Mouse (Mus musculus) heart, embryonic 11.5 days (tissue): ENCODE measurements around the gene Cish. TPM values are rescaled to one million over a fixed set of nuclear protein-coding genes. Genes with fewer than 3 reads are reported as not detected.
A peak's percentile ranks its signal among the peaks of the same experiment; 100 is the strongest.

ENCODE experiments used
- ATAC-seq: fragments of 200-750 bp; cut with Nextera tagmentation; replicated peaks from 2 replicates; pipeline ENCODE4 v1.8.0; 2017; ENCODE audit warnings: moderate library complexity; ENCODE audit not compliant: insufficient number of reproducible peaks, low FRiP score, low TSS enrichment
- H3K27ac ChIP-seq: fragments of 300-500 bp; sonication (generic); 2 replicates; pipeline ENCODE4 v1.5.1; 2014; ENCODE audit warnings: mild to moderate bottlenecking, low read depth, low read length
- H3K27me3 ChIP-seq: fragments of 300-500 bp; sonication (generic); 2 replicates; pipeline ENCODE4 v1.6.1; 2014; ENCODE audit warnings: mild to moderate bottlenecking, low read length, mixed read lengths; ENCODE audit not compliant: control insufficient read depth, insufficient read depth
- H3K36me3 ChIP-seq: fragments of 300-500 bp; sonication (generic); 2 replicates; pipeline ENCODE4 v1.6.1; 2014; ENCODE audit warnings: mild to moderate bottlenecking, low read length, moderate library complexity, mixed read lengths; ENCODE audit not compliant: control insufficient read depth, insufficient read depth
- H3K4me1 ChIP-seq: fragments of 300-500 bp; sonication (generic); 2 replicates; pipeline ENCODE4 v1.6.1; 2014; ENCODE audit warnings: low read length; ENCODE audit not compliant: control insufficient read depth, insufficient read depth
- H3K4me2 ChIP-seq: fragments of 300-500 bp; sonication (generic); 2 replicates; pipeline ENCODE4 v1.6.1; 2014; ENCODE audit warnings: mild to moderate bottlenecking, moderate library complexity
- H3K4me3 ChIP-seq: fragments of 300-500 bp; sonication (generic); 2 replicates; pipeline ENCODE4 v1.5.1; 2014; ENCODE audit warnings: low read depth, low read length
- H3K9ac ChIP-seq: fragments of 300-500 bp; sonication (generic); 2 replicates; pipeline ENCODE4 v1.6.1; 2014; ENCODE audit warnings: mild to moderate bottlenecking, low read depth, low read length, moderate library complexity
- H3K9me3 ChIP-seq: fragments of 300-500 bp; sonication (generic); replicated peaks from 2 replicates; pipeline ENCODE4 v1.6.1; 2016; ENCODE audit warnings: low read length; ENCODE audit not compliant: control insufficient read depth
- WGBS: fragments of 180-500 bp; shearing (Covaris S2); extraction: QIAGEN DNeasy Blood & Tissue Kit; methylation state at CpG from one replicate; pipeline ENCODE4 v1.1.7; 2014; ENCODE audit not compliant: insufficient replicate concordance; 5-methylcytosine and 5-hydroxymethylcytosine counted together
- polyA plus RNA-seq: library from polyadenylated mRNA; unstranded; fragments of >200 nt; fragmentation: Nextera tagmentation; extraction: Ambion mirVana; gene quantifications from 2 replicates; pipeline ENCODE4 v1.2.1, GENCODE M21; 2014

Cish gene
- polyA plus RNA-seq, 1 experiment from 2014 or later = 7.7 TPM

- H3K9ac ChIP-seq = no peak overlapping the region
- peaks cover 5% of the 10 kb centered on the region for H3K27me3 ChIP-seq
- ATAC-seq = no peak
- peaks cover 5% of the 10 kb centered on the region; the same call in 1 of the 2 replicates for H3K36me3 ChIP-seq
- H3K9me3 ChIP-seq = no peaks in the 10 kb centered on the region
- H3K4me3 ChIP-seq = no peak overlapping the region
- no peaks in the 10 kb centered on the region; the same call in 1 of the 2 replicates for H3K4me1 ChIP-seq
- H3K4me2 ChIP-seq = no peak overlapping the region
- WGBS = 75% methylated on average over 6 of the region's 6 CpGs
- H3K27ac ChIP-seq = no peak overlapping the region
Observed at GRCm38 (mm10) chr9:107336386-107336785, 40.6 kb downstream of the Cish start.

- Histone ChIP-seq H3K4me1 (no peaks in the 10 kb centered on the region; the same call in 1 of the 2 replicates), H3K27ac (peak within 1 kb of the TSS; percentile 2; the same call in 1 of the 2 replicates), H3K9me3 (no peaks in the 10 kb centered on the region), H3K36me3 (no peaks in the 10 kb centered on the region), H3K4me2 (peak within 1 kb of the TSS; percentile 85), H3K27me3 (peaks cover 14% of the 10 kb centered on the region), H3K9ac (peak within 1 kb of the TSS; percentile 68), H3K4me3 (peak within 1 kb of the TSS; percentile 61)
- 5% methylated on average over 30 of the region's 30 CpGs for WGBS
- peak; percentile 68 for ATAC-seq
Observed at GRCm38 (mm10) chr9:107338172-107338883, 42.5 kb downstream of the Cish start, which contains the start of gene Hemk1. Gene Hemk1 (minus strand): TSS chr9:107338350.

- H3K9ac ChIP-seq = peak within 1 kb of the TSS; percentile 70
- H3K36me3 ChIP-seq = no peaks in the 10 kb centered on the region
- no peaks in the 10 kb centered on the region for H3K9me3 ChIP-seq
- ATAC-seq = peak; percentile 89
- H3K27me3 ChIP-seq = peaks cover 16% of the 10 kb centered on the region
- H3K27ac ChIP-seq = no peak within 1 kb of the TSS
- peak within 1 kb of the TSS; percentile 70 for H3K4me3 ChIP-seq
- WGBS = under 1% methylated on average over 34 of the region's 34 CpGs
- H3K4me2 ChIP-seq = peak within 1 kb of the TSS; percentile 90
- H3K4me1 ChIP-seq = no peaks in the 10 kb centered on the region; the same call in 1 of the 2 replicates
Observed at GRCm38 (mm10) chr9:107340267-107340859, 44.5 kb downstream of the Cish start, which contains the start of gene 6430571L13Rik. Gene 6430571L13Rik (plus strand): TSS chr9:107340602.

- Histone ChIP-seq H3K9me3 (no peaks in the 10 kb centered on the region), H3K36me3 (no peaks in the 10 kb centered on the region), H3K4me2 (peak overlapping the region; percentile 90), H3K9ac (peak overlapping the region; percentile 70), H3K4me1 (no peaks in the 10 kb centered on the region; the same call in 1 of the 2 replicates), H3K4me3 (peak overlapping the region; percentile 70), H3K27me3 (peaks cover 16% of the 10 kb centered on the region), H3K27ac (no peak overlapping the region)
- WGBS = 50% methylated on average over 12 of the region's 12 CpGs
- no peak for ATAC-seq
Observed at GRCm38 (mm10) chr9:107340911-107341645, 45.3 kb downstream of the Cish start.

GRCm38 (mm10) chr9:107342201-107342709 is 46.4 kb downstream of the Cish start:
- no peak overlapping the region for H3K4me2 ChIP-seq

GRCm38 (mm10) chr9:107343146-107343943 is 47.5 kb downstream of the Cish start:
- Histone ChIP-seq H3K9ac (no peak overlapping the region; the same call in 1 of the 2 replicates), H3K9me3 (no peaks in the 10 kb centered on the region), H3K36me3 (no peaks in the 10 kb centered on the region), H3K4me3 (no peak overlapping the region), H3K4me2 (no peak overlapping the region), H3K4me1 (no peaks in the 10 kb centered on the region), H3K27ac (no peak overlapping the region), H3K27me3 (peaks cover 16% of the 10 kb centered on the region)
- WGBS = 55% methylated on average over 8 of the region's 8 CpGs
- ATAC-seq = no peak

More at GRCm38 (mm10) chr9:107342201-107342709, 46.4 kb downstream of the Cish start:
- H3K4me3 ChIP-seq = no peak overlapping the region
- no peaks in the 10 kb centered on the region; the same call in 1 of the 2 replicates for H3K4me1 ChIP-seq
- H3K27ac ChIP-seq = no peak overlapping the region
- WGBS = 82% methylated on average over 11 of the region's 11 CpGs
- no peak for ATAC-seq
- H3K9ac ChIP-seq = no peak overlapping the region
- H3K27me3 ChIP-seq = peaks cover 16% of the 10 kb centered on the region
- H3K36me3 ChIP-seq = no peaks in the 10 kb centered on the region
- no peaks in the 10 kb centered on the region for H3K9me3 ChIP-seq

- 64% methylated on average over 6 of the region's 6 CpGs for WGBS
- H3K4me3 ChIP-seq = no peak overlapping the region
- no peak overlapping the region for H3K9ac ChIP-seq
- H3K36me3 ChIP-seq = no peaks in the 10 kb centered on the region
- no peaks in the 10 kb centered on the region for H3K9me3 ChIP-seq
- no peak for ATAC-seq
- H3K27me3 ChIP-seq = peaks cover 16% of the 10 kb centered on the region
- no peak overlapping the region for H3K4me2 ChIP-seq
- no peaks in the 10 kb centered on the region for H3K4me1 ChIP-seq
- H3K27ac ChIP-seq = no peak overlapping the region
Observed at GRCm38 (mm10) chr9:107344027-107344426, 48.2 kb downstream of the Cish start.
